Mouse (Mus musculus): Measurements from ENCODE around the gene Madcam1.

Gene Madcam1

GRCm38 (mm10) chr10:79668076-79668475 is 3.7 kb downstream of the Madcam1 start:
- no peak for DNase-seq (ENCODE audit: low read depth, low spot score)

DNA sequence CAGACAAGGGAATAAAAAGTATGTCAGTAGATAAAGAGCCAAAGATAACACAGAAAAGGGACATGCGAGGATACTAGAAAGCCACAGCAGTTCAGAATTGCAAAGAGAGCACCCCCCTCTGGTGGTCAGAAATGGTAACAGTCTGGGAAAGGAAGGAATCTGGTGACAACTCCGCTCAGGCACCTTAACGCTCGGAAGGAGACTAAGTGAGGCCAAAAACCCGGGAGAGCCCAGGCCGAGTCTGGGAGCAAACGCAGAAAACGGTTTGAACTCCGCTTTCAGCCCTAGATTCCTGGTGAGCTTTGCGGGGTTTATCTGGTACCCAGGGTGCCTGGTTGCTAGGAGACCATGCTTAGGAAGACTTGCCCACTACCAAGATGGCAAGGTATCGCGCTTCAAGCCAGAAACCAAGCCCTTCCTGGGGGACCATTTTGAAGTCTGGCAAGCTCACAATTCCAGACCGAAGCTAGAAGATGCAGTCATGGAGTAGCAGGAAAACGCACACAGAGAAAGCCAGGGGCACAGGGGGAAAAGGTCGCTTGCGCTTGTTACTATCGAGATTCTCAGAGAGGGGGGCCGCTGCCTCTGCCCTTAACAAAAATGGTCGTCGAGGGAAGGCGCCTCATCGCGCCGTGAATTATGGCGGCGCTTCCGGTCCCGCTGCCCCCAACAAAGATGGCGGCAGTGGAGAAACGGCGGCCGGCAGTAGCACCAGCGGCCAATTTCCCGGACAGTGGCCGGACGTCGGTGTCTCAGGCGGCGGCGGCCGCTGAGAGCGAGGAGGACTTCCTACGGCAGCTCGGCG is 4.6 kb downstream of the Madcam1 start, which contains the start of gene Tpgs1:
Gene Tpgs1, plus strand, starts transcription at position 599 of the 805 bp plus-strand sequence.
- peak; percentile 89 for DNase-seq (ENCODE audit: low read depth, low spot score)

DNA sequence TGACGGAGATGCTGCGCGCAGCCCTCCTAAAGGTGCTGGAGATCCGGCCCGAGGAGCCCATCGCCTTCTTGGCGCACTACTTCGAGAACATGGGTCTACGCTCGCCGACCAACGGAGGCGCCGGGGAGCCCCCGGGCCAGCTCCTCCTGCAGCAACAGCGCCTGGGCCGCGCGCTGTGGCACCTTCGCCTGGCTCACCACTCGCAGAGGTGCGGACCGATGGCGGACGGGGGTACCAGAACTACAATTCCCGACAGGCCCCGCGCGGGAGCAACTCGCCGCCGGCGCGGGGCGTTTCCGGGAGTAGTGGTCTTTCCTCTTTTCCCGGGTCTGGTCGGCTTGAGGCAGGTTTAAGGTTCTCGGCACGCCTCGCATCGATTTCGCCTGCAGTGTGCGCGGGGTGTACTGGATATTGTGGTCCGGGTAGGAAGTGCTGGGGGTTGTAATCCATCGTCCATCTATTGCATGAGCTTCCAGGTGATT is 5.3 kb downstream of the Madcam1 start:
- peak; percentile 43 for DNase-seq (ENCODE audit: low read depth, low spot score)

GRCm38 (mm10) chr10:79670071-79670888 is 5.9 kb downstream of the Madcam1 start:
- no peak for DNase-seq (ENCODE audit: low read depth, low spot score)

- DNase-seq (ENCODE audit: low read depth, low spot score): no peak
Measured at GRCm38 (mm10) chr10:79671396-79672087, 7.2 kb downstream of the Madcam1 start.

GRCm38 (mm10) chr10:79672088-79672455 is 7.7 kb downstream of the Madcam1 start:
- no peak for DNase-seq (ENCODE audit: low read depth, low spot score)

DNA sequence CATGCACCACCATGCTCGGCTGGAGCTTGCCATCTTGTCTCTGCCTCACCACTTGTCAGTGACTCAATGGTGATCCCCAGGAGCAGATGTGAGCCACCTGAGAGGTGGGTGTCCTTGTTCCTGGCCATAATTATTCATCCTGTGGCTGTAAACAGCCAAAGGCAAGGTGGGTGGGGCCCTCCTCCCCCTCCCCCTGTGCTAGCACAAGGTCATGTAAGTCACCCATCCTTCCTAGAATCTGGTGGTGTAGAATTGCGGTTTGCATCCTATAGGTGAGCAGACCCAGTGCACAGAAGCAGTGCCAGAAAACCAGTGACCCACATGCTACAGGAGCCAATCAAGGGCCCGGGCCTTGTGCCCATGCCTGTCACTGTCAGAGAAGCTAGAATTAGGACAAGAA is 8.7 kb downstream of the Madcam1 start:
- DNase-seq (ENCODE audit: low read depth, low spot score): no peak

DNA sequence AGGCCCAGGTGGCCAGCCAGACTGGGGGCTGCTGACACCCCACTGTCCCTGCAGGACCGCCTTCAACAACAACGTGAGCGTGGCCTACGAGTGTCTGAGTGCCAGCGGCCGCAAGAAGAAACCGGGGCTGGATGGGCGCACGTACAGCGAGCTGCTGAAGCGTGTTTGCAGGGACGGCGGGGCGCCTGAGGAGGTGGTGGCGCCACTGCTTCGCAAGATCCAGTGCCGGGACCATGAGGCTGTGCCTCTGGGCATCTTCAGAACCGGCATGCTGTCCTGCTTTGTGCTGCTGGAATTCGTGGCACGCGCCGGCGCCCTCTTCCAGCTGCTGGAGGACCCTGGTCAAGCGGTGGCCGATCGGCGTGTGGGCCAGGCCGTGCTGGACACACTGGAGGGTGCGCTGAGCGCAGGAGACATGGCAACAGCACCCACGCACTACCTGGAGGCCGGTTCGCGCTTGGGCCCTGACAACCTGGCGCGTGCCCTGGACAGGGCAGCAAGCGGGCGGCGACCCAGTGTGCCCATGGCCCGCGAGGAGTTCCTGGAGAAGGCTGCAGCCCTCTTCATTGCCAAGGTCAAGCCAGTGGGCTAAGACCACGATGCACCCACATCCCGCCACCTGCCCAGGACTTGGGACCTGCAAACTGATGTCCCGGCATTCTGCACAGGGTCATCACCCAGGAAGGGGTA is 11.1 kb downstream of the Madcam1 start:
- DNase-seq (ENCODE audit: low read depth, low spot score): no peak

DNA sequence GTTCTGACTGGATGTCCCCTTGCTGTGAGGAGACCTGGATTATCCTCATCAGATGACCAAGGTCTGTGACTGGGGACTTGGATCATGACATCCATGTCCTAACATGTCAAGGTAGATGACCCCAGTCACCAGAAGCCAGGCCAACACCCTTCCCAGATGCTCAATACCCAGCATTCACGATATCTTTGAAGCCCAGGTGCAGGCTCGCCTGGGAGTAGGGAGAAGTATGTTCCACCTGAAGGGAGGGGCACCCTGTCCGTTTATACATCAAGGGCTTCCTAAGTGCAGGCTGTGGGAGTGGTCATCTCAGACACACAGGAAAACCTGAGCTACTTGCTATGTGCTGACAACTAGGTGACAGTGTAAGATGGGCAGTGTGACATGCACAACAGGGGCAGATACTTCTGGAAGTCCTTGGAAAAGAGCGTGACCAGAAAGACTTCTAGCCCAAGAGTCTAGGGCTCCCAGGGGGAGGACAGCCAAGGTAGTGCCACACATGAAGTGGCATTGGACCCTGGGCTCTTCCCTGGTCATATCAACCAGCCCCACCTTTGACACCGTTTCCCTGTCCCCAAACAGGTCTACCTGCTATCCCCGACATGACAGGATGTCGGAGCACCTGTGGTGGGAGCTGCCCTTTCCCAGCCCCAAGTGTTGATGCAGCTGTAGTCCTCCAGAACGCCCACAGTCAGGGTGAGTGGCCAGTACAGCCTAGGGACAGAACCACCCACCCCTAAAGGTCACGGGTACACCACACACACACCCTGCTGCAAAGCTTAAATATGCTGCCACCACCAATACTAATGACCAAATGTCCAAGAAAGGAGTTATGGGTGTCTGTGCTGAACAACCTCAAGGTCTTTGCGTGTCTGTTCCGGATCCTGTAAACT is 16.5 kb downstream of the Madcam1 start:
- no peak for DNase-seq (ENCODE audit: low read depth, low spot score)

DNA sequence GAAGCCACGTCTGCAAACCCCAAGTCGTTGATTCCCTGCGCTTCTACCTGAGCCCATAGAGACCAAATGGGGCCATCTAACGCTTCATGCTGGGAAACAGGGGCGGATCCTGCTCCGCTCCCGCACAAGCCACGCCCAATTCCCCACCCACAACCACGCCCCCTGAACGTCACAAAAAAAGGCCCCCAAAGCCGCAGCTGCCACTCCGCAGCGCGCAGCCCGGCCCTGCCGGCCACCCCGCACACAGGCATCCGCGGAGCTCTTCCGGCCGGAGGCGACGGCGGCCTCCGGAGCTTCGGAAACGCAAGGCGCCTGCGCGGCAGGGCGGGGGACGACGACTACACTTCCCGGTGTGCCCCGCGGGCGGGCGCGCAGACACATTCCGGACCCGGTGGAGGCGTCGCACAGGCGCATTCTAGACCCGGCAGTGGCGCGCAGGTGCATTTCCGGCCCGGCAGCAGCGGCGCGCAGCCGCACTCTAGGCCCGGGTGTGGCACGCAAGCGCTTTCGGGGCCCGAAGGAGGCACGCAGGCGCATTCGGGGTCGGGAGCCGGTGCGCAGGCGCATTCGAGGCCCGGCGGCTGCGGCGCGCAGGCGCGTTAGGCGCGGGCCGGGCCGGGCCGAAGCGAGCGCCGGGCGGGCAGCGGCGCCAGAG is 17.4 kb downstream of the Madcam1 start, which contains the start of gene Cdc34:
Gene Cdc34, plus strand, starts transcription at position 605 of the 655 bp plus-strand sequence.
- peak; percentile 99 for DNase-seq (ENCODE audit: low read depth, low spot score)

GRCm38 (mm10) chr10:79682551-79682915 is 18.2 kb downstream of the Madcam1 start:
- DNase-seq (ENCODE audit: low read depth, low spot score): no peak

- DNase-seq (ENCODE audit: low read depth, low spot score): no peak
Measured at GRCm38 (mm10) chr10:79682916-79683582, 18.7 kb downstream of the Madcam1 start.

DNA sequence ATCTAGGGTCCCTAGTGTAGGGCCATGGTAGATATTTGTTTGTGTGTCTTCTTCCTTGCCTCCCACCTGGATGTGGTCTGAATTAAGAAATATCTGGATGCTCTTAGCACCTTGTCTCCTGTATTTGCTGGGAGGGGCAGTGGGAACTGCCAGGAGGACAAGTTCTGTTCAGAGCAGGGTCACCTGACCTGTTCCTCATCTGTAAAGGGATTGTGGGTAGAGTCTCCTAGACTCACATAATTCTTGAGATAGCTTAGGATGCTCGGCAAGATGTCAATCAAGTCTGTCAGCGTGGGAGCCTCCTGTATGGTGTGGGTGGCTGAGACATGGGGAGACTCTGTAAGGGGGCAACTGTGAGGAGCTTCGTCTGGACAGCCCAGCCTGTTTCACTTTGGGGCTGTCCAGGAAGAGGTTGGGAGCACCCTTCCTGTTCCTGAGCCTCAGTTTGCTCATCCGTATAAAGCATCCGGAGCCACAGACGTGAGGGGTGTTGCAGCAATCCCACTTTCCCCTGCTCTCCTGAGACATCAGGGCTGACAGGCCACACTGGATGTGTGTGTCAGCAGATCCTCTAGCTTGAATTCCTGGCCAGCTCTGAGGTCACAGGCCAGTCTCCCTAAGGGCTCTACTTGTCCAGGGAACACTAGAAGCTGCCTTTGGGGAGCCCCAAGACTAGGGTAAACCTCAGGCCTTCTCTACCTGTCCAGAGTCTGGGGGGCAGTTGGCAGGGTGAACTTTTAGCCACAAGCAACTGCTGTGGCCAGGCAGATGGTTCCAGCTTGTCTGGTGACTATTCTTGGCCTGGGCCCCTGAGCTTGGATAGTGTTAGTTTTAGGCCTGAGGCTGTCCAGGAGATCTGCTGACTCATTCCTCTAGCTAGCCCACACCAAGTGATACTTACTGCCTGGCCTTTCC is 19.6 kb downstream of the Madcam1 start:
- DNase-seq (ENCODE audit: low read depth, low spot score): no peak

DNA sequence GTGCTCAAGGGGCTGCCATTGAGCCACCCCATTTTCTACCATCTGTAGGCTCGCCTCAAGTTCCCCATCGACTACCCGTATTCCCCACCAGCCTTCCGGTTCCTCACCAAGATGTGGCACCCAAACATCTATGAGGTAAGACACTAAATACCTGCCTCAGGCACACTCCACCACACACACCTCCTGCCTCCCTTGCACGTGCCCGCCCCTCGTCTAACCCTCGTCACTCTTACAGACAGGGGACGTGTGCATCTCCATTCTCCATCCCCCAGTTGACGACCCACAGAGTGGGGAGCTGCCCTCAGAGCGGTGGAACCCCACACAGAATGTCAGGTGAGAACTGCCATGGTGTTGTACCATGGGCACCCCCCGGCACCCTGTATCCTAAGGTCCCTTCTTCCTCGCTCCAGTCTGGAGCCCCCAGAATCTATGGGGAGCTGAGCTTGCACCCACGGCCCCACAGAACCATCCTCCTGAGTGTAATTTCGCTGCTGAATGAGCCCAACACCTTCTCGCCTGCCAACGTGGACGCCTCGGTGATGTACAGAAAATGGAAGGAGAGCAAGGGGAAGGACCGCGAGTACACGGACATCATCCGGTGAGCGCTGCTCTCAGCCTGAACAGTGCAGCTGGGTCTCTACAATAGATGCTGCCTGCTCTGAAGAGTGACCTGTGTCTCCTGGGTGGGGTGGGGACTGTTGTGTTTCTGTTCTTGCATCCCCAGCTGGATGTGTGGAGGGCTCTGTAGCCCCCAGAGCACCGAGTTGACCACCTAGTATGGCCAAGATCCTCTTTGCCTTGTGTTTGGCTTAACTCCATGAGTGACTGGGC is 20.6 kb downstream of the Madcam1 start:
- DNase-seq (ENCODE audit: low read depth, low spot score): no peak

- DNase-seq (ENCODE audit: low read depth, low spot score): no peak
Measured at GRCm38 (mm10) chr10:79686219-79686618, 21.9 kb downstream of the Madcam1 start.

DNA sequence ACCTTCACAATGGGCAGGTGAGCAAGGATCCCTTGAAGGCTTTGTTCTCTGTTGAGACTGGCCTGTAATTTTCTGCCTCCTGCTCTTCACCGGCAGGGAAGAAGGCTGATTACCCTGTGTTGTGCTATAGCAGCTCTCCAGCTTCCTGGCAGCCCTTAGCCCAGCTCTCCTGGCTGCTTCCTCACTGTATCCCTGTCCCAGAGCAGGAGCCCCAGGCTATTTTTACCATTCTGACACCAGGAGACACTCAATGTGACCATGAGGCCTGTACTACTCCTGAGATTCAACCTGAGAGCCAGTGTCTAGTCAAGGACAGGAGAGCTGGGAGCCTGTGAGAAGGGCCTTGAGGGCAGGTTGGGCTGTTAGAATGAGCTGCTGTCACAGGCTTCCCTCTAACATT is 22.3 kb downstream of the Madcam1 start:
- no peak for DNase-seq (ENCODE audit: low read depth, low spot score)

DNA sequence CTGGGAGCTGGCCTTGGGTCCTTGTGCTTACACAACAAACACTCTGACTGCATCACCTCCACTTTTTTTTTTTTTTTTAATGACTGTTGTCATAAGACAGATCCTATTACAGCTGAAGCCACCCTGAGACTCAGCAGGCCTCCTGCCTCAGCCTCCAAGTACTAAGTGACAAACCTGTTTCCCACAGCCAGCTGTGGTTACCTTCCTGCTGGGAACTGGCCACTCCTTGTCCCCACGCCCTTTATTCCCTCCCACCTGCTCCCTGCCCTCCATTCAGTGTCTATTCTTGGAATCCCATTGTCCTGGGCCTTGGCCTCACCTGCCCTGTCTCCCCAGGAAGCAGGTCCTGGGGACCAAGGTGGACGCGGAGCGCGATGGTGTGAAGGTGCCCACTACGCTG is 23.2 kb downstream of the Madcam1 start:
- DNase-seq (ENCODE audit: low read depth, low spot score): no peak

All from retina, postnatal 7 days (tissue).